Mouse (Mus musculus): Measurements from ENCODE around the gene Pde5a. TPM values are rescaled to one million over a fixed set of nuclear protein-coding genes. Genes with fewer than 3 reads are reported as not detected.
A peak's percentile ranks its signal among the peaks of the same experiment; 100 is the strongest.

The Pde5a gene
- polyA plus RNA-seq, 1 experiment from 2014 or later, result 5.0 TPM

- 69% methylated on average over 9 of the region's 9 CpGs for WGBS
- no peaks in the 10 kb centered on the region for H3K27me3 ChIP-seq
- H3K4me2 ChIP-seq (replicated peaks), result no peak overlapping the region
- ATAC-seq (ENCODE audit: insufficient number of reproducible peaks, low FRiP score, low TSS enrichment, low read depth), result no peak
- H3K36me3 ChIP-seq, result no peaks in the 10 kb centered on the region
- no peaks in the 10 kb centered on the region for H3K4me1 ChIP-seq
- no peaks in the 10 kb centered on the region for H3K9me3 ChIP-seq (replicated peaks)
- no peak overlapping the region for H3K4me3 ChIP-seq (replicated peaks)
- H3K9ac ChIP-seq, result no peak overlapping the region
- H3K27ac ChIP-seq (replicated peaks), result no peak overlapping the region
These were observed 7.2 kb upstream of the Pde5a start for GRCm38 (mm10) chr3:122721522-122721921.

GRCm38 (mm10) chr3:122729601-122729959 is 833 bp downstream of the Pde5a start:
- ATAC-seq (ENCODE audit: insufficient number of reproducible peaks, low FRiP score, low TSS enrichment, low read depth), result peak; percentile 76
- Histone ChIP-seq H3K4me1 (0 out of 2 replicates have a peak, but pooled peaks cover 10% of the 10 kb centered on the region), H3K27ac (replicated peaks) (peak overlapping the region; percentile 94), H3K9me3 (replicated peaks) (no peaks in the 10 kb centered on the region), H3K36me3 (no peaks in the 10 kb centered on the region), H3K4me3 (replicated peaks) (peak overlapping the region; percentile 76), H3K9ac (peak overlapping the region; percentile 66), H3K27me3 (no peaks in the 10 kb centered on the region), H3K4me2 (replicated peaks) (peak overlapping the region; percentile 86)
- WGBS, result under 1% methylated on average over 22 of the region's 22 CpGs

DNA sequence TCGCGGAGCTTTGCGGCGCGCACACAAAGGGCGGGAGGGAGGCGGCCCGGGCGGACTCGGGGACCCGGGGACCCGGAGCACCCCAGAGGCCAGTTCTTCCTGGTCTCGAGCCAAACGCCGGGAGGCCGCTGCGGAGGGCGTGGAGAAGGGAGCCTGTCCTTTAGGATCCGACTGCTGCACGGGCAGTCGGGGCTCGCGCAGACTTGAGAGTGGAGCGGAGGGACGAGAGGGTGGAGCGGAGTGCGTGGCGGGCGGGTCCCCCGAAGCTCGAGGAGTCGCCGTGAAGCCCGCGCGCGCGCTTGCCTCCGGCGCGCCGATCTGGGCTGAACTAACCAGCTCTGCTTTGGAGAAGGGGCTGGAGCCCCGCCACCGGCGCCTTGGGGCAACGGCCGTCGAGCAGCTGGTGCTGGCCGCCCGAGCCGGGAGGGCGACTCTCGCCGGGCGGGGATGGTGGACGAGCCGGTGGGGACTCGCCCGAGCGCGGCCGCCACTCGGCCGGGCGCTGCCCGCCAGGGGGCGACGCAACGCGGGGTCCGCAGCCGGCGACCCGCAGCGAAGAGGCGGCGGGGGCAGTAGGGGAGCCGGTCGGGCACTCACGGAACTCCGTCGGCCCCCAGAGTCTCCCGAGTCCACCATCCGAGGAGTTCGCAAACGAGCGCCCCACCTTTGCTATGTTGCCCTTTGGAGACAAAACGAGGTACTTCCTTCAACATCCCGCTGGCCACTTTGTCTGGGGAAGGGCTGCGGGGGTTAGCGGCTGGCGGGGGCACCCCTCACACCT is 1.4 kb downstream of the Pde5a start:
- H3K4me3 ChIP-seq (replicated peaks), result peak overlapping the region; percentile 76
- H3K27ac ChIP-seq (replicated peaks), result peak overlapping the region; percentile 94
- peak; percentile 83 for ATAC-seq (ENCODE audit: insufficient number of reproducible peaks, low FRiP score, low TSS enrichment, low read depth)
- 0 out of 2 replicates have a peak, but pooled peaks cover 10% of the 10 kb centered on the region for H3K4me1 ChIP-seq
- peak overlapping the region; percentile 86 for H3K4me2 ChIP-seq (replicated peaks)
- under 1% methylated on average over 84 of the region's 92 CpGs for WGBS
- no peaks in the 10 kb centered on the region for H3K9me3 ChIP-seq (replicated peaks)
- H3K27me3 ChIP-seq, result no peaks in the 10 kb centered on the region
- H3K36me3 ChIP-seq, result no peaks in the 10 kb centered on the region
- peak overlapping the region; percentile 66 for H3K9ac ChIP-seq

GRCm38 (mm10) chr3:122730741-122731235 is 2.0 kb downstream of the Pde5a start:
- H3K4me3 ChIP-seq (replicated peaks), result peak overlapping the region; percentile 76
- H3K4me2 ChIP-seq (replicated peaks), result peak overlapping the region; percentile 86
- H3K27me3 ChIP-seq, result no peaks in the 10 kb centered on the region
- 1% methylated on average over 13 of the region's 13 CpGs for WGBS
- no peak for ATAC-seq (ENCODE audit: insufficient number of reproducible peaks, low FRiP score, low TSS enrichment, low read depth)
- peak overlapping the region; percentile 94 for H3K27ac ChIP-seq (replicated peaks)
- H3K36me3 ChIP-seq, result no peaks in the 10 kb centered on the region
- peak overlapping the region; percentile 66 for H3K9ac ChIP-seq
- 0 out of 2 replicates have a peak, but pooled peaks cover 10% of the 10 kb centered on the region for H3K4me1 ChIP-seq
- no peaks in the 10 kb centered on the region for H3K9me3 ChIP-seq (replicated peaks)

- H3K4me1 ChIP-seq, result 0 out of 2 replicates have a peak, but pooled peaks cover 6% of the 10 kb centered on the region
- no peak overlapping the region for H3K4me2 ChIP-seq (replicated peaks)
- no peak overlapping the region for H3K9ac ChIP-seq
- no peaks in the 10 kb centered on the region for H3K36me3 ChIP-seq
- H3K4me3 ChIP-seq (replicated peaks), result no peak overlapping the region
- WGBS, result 50% methylated on average over 3 of the region's 3 CpGs
- H3K9me3 ChIP-seq (replicated peaks), result no peaks in the 10 kb centered on the region
- H3K27ac ChIP-seq (replicated peaks), result no peak overlapping the region
- ATAC-seq (ENCODE audit: insufficient number of reproducible peaks, low FRiP score, low TSS enrichment, low read depth), result no peak
- no peaks in the 10 kb centered on the region for H3K27me3 ChIP-seq
These were observed 5.1 kb downstream of the Pde5a start for GRCm38 (mm10) chr3:122733806-122734205.

- H3K9me3 ChIP-seq (replicated peaks), result no peaks in the 10 kb centered on the region
- 0 out of 2 replicates have a peak, but pooled peaks cover 6% of the 10 kb centered on the region for H3K4me1 ChIP-seq
- 75% methylated on average over 6 of the region's 6 CpGs for WGBS
- H3K4me2 ChIP-seq (replicated peaks), result no peak overlapping the region
- H3K27me3 ChIP-seq, result no peaks in the 10 kb centered on the region
- no peak for ATAC-seq (ENCODE audit: insufficient number of reproducible peaks, low FRiP score, low TSS enrichment, low read depth)
- no peak overlapping the region for H3K9ac ChIP-seq
- no peak overlapping the region for H3K27ac ChIP-seq (replicated peaks)
- no peak overlapping the region for H3K4me3 ChIP-seq (replicated peaks)
- no peaks in the 10 kb centered on the region for H3K36me3 ChIP-seq
These were observed 5.6 kb downstream of the Pde5a start for GRCm38 (mm10) chr3:122734329-122734728.

- no peak for ATAC-seq (ENCODE audit: insufficient number of reproducible peaks, low FRiP score, low TSS enrichment, low read depth)
- Histone ChIP-seq H3K36me3 (no peaks in the 10 kb centered on the region), H3K4me1 (no peaks in the 10 kb centered on the region), H3K9ac (no peak overlapping the region), H3K4me3 (replicated peaks) (no peak overlapping the region), H3K4me2 (replicated peaks) (no peak overlapping the region), H3K27me3 (no peaks in the 10 kb centered on the region), H3K9me3 (replicated peaks) (no peaks in the 10 kb centered on the region), H3K27ac (replicated peaks) (no peak overlapping the region)
- 96% methylated on average over 15 of the region's 15 CpGs for WGBS
These were observed 10.7 kb downstream of the Pde5a start for GRCm38 (mm10) chr3:122739460-122739859.

- no peaks in the 10 kb centered on the region for H3K27me3 ChIP-seq
- no peak overlapping the region for H3K4me3 ChIP-seq (replicated peaks)
- no peaks in the 10 kb centered on the region for H3K4me1 ChIP-seq
- 75% methylated on average over 3 of the region's 3 CpGs for WGBS
- peaks cover 7% of the 10 kb centered on the region; the same call in 1 of the 2 replicates for H3K9me3 ChIP-seq (replicated peaks)
- no peak overlapping the region for H3K9ac ChIP-seq
- ATAC-seq (ENCODE audit: insufficient number of reproducible peaks, low FRiP score, low TSS enrichment, low read depth), result no peak
- H3K4me2 ChIP-seq (replicated peaks), result no peak overlapping the region
- no peak overlapping the region for H3K27ac ChIP-seq (replicated peaks)
- H3K36me3 ChIP-seq, result no peaks in the 10 kb centered on the region; the same call in 1 of the 2 replicates
These were observed 15.5 kb downstream of the Pde5a start for GRCm38 (mm10) chr3:122744265-122744664.

GRCm38 (mm10) chr3:122747921-122748700 is 19.4 kb downstream of the Pde5a start:
- no peak overlapping the region for H3K27ac ChIP-seq (replicated peaks)
- no peaks in the 10 kb centered on the region for H3K4me1 ChIP-seq
- 87% methylated on average over 9 of the region's 9 CpGs for WGBS
- H3K4me2 ChIP-seq (replicated peaks), result no peak overlapping the region
- H3K27me3 ChIP-seq, result no peaks in the 10 kb centered on the region
- no peak overlapping the region for H3K9ac ChIP-seq
- no peaks in the 10 kb centered on the region; the same call in 1 of the 2 replicates for H3K36me3 ChIP-seq
- H3K4me3 ChIP-seq (replicated peaks), result no peak overlapping the region
- H3K9me3 ChIP-seq (replicated peaks), result peaks cover 7% of the 10 kb centered on the region; the same call in 1 of the 2 replicates
- ATAC-seq (ENCODE audit: insufficient number of reproducible peaks, low FRiP score, low TSS enrichment, low read depth), result no peak

DNA sequence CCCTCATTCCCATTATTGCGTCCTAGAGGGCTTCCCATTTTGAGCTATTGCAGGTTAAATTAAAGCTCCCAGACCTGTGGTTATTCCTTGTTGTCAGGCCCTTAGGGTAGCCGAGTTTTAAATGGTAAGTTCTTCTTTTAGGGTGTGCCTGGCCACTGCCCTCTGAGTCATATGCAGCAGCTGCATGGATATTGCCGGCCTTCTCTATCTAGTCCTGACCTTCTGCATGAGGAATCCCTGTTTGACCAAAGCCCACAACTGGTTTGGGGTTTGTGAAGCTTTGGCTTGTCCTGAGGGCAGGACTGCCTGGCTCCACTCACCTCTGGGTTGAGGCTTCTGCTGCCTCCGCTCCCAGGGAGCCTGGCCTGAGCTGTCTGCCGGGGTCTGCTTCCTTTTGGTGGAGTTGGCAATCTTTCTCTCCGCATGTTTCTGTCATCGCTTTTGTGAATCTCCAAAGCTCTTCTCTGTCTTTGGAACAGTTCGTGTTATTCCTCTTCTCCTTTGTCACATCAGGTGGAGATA is 34.6 kb downstream of the Pde5a start:
- no peak overlapping the region for H3K4me3 ChIP-seq (replicated peaks)
- H3K36me3 ChIP-seq, result no peaks in the 10 kb centered on the region
- H3K4me2 ChIP-seq (replicated peaks), result no peak overlapping the region
- no peaks in the 10 kb centered on the region for H3K4me1 ChIP-seq
- no peak for ATAC-seq (ENCODE audit: insufficient number of reproducible peaks, low FRiP score, low TSS enrichment, low read depth)
- H3K27ac ChIP-seq (replicated peaks), result no peak overlapping the region
- H3K9ac ChIP-seq, result no peak overlapping the region
- 71% methylated on average over 8 of the region's 8 CpGs for WGBS
- H3K9me3 ChIP-seq (replicated peaks), result no peaks in the 10 kb centered on the region
- no peaks in the 10 kb centered on the region for H3K27me3 ChIP-seq

DNA sequence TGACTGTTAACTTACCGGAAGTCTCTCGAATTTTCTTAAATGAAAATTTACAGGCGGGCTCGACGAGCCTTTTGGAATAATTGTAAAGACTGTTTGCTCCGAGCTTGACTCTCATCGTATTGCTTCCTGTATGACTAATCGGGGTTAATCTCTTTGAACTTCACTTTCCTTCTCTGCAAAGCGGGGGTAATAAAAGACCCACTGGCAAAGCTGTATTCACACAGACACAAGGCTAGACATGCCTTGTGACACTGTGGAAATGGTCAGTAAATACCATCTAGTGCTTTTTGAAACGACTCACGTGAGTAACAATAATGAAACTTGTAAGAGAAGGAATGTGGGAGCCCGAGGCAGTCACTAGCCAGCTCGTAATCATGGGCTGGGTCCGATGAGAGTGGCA is 35.0 kb downstream of the Pde5a start:
- 37% methylated on average over 14 of the region's 14 CpGs for WGBS
- no peak overlapping the region for H3K9ac ChIP-seq
- H3K4me2 ChIP-seq (replicated peaks), result no peak overlapping the region
- no peaks in the 10 kb centered on the region for H3K4me1 ChIP-seq
- ATAC-seq (ENCODE audit: insufficient number of reproducible peaks, low FRiP score, low TSS enrichment, low read depth), result no peak
- H3K36me3 ChIP-seq, result no peaks in the 10 kb centered on the region
- H3K27me3 ChIP-seq, result no peaks in the 10 kb centered on the region
- no peak overlapping the region for H3K27ac ChIP-seq (replicated peaks)
- H3K4me3 ChIP-seq (replicated peaks), result no peak overlapping the region
- no peaks in the 10 kb centered on the region for H3K9me3 ChIP-seq (replicated peaks)

Measured in embryonic facial prominence, embryonic 15.5 days (tissue).